Mouse (Mus musculus) ovary, adult 18-20 months (tissue): ENCODE results near the gene Psd.
A peak's percentile ranks its signal among the peaks of the same experiment; 100 is the strongest.

Experiments
- DNase-seq: peaks from one replicate; pipeline ENCODE4 v3.0.0; 2022; ENCODE audit warnings: low spot score, mixed read lengths

The Psd gene

DNA sequence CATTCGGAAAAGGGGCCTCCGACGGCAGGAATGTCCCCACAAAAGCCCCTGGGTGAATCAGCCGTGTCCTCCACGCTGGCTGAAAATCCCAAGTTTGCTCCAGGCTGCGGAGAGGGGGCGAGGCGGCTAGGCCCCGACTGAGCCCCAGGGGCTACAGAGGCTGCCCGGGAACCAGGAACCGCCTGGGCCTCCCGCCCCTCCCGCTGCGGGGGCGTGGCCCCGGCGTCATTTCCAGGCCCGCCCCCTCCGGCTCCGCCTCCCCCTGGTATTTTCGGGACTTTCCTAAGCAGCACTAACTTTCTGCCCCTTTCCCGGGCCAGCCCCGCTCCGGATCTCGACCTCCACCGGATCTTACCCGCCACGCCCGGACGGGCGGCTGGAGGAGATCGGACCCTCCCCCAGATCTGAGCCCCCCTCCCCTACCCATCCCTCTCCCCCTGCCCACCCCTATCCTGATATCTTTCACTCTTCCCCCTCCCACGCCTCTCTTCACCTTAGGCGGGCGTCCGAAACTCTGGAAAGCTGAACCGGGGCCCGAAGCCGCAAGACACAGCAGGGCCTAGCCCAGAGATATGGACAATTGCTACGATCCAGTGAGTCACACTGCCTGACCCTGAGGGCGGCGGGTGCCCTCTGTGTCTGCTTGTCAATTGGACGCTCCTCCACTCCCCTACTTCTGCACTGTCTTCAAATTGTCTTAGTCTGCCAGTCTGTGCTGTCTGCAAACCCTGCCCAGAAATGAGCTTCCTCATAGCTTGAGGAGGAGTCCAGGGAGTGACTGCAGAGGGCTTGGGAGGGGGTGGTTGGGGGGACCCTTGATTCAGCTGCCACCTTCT, 21.3 kb downstream of the Psd start:
- peak; percentile 80 for DNase-seq

DNA sequence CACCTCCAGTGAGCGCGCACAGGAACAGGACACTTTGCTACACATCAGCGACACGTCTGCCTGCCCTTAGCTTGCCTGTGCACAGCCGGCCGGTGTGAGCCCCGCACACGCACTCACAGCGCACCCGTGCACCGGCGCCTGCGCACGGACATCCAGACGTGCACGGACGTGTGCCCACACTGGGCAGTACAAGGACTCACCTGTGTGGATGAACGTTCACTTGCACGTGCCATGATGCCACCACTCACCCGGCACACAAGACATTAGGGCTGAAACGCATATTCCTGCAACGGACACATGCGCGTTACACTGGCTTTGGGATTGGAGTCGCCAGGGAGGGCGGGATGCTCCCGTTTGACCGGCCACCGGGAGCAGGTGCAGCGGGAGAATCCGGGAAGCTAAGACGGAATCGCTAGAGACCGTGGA, 22.0 kb downstream of the Psd start:
- DNase-seq = no peak

DNA sequence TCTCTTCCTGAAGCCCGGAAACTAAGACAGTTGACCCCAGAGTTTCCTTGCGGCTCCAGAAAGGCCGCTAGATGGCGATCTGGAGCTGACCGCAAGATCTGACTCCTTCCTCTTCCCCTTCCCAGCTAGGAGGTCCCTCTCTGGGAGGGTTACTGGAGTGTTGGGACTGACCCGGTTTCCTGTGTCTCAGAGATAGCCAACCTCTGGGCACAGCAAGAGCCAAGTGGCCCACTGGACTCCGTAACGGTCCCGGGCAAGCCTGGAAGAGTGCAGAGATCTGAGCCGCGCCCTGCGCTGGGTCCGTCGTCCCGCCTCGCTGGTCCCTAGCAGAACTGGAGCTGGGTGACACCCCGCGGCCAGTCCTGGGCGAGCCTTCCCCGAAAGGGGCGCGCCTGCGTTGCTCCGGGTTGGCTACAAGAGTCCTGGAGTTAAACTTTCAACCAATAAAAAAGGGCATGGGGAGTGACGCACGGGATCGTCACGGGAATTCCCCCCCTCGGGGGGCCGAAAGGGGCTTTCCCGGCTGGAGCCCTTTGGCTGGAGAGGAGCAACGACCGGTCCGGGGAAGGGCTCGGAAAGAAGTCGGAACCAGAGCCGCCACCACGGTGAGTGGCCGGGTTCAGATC, 22.6 kb downstream of the Psd start, which contains the start of gene Nfkb2:
Gene Nfkb2, plus strand, starts transcription at position 105 of the 626 bp plus-strand sequence.
- DNase-seq = peak; percentile 93

DNA sequence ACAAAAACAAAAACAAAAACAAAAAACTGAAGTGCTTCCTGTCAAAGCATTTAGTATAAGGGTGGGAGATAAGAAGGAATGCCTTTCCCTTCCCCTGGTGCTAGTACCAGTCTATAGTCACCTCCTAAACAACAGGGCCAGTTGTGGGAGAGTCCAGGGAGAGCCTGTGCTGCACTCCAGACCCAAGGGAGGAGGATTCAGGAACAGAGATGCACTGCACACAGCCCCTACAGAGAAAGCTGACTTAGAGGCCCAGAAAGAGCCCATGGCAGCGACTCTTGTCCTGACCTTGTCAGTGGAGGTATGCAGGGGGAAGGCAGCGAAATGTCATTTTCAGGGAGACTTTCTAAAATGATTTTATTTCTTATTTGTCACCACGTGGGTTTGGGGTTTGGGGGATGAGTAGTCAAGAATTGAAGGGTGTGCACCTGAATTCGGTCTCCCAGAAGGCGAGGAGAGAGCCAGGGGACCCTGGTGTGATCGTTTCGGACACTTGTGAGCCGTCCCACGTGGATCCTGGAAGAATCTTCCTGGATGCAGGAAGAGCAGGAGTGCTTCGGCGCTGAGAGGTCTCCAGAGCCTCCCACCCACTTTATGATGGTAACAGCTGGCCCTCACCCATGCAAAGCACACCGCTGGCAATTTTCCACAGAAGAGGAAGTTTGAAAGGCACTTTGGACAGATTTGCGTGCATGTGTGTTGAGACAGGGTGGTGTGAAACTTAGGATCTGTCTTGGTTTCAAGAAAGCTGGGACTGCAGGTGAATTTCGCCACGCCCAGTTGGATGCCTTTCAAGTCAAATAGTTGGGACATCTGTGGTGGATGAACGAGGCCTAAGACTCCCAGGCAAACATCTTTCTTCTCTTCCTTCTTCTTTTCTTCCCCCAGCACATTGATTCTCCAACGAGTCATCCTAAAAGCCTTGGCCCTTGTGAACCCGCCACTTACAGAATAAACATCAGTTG, 23.4 kb downstream of the Psd start:
- DNase-seq = no peak

DNA sequence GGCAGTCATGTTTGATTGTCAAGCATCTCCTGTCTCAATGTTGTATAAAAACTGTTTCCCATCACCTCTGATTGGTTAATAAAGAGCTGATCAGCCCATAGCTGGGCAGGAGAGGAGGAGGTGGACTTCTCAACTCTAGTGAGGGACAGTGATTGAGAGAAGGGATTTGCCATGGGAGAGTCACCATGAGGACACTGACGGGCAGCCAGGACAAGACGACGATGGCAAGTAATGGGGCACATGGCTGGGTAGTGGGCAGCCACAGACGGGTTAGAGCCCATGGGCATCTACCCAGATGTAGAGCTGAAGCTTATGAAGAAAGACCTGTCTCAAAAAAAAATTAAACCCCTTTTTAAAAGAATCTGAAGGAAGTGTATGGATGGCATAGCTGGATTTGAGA, 24.4 kb downstream of the Psd start:
- no peak for DNase-seq

DNA sequence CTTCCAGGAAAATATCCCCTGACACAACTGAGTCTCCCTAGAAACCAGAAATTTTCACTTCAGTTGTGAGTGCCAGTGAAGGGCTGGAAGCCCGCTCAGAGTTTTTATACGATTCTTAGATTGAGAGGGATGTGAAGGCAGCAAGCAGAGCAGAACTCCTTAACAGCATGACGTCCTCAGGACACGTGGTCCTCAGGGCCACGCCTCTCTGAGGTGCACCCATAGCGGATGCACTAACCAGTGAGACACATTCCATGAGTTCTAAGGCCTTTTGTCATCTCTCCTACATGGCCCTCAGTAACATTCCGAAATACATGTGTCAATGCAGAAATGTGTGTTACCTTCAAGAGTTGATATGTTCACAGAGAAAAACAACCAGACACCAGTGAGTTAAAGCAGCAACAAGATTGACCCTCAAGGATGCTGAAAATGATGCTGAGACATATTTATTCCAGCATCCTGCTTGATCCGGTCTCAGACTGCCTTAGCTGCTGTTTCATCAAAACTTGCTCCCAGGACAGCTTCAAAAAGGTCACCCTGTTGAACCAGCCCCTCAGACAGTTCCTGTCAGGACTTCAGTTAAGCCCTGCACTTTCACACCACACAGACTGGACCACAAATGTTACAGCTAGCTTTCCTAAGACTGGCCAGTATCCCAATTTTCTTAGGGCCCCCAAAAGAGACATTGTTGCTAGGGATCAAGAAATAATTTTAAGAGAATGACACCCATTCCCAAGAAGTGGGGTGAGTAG, 26.5 kb downstream of the Psd start:
- DNase-seq = no peak

DNA sequence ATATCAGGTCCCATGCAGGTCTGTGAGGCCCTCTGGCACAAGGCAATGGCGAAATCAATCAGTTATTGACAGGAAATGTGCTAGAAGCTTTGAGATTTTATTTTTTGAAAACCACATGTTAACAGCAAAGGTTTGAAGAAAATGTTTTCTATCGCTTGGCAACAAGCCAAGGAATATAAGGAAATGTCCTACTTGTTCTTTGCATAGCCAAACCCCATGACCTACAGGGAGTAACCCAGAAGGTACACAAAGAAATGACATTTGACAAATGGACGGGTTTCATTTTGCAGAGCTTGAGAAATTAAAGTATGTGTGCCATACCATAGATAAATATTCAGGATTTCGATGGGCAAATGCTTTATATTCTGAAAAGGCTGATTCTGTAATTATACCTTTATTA, 30.0 kb downstream of the Psd start:
- no peak for DNase-seq

DNA sequence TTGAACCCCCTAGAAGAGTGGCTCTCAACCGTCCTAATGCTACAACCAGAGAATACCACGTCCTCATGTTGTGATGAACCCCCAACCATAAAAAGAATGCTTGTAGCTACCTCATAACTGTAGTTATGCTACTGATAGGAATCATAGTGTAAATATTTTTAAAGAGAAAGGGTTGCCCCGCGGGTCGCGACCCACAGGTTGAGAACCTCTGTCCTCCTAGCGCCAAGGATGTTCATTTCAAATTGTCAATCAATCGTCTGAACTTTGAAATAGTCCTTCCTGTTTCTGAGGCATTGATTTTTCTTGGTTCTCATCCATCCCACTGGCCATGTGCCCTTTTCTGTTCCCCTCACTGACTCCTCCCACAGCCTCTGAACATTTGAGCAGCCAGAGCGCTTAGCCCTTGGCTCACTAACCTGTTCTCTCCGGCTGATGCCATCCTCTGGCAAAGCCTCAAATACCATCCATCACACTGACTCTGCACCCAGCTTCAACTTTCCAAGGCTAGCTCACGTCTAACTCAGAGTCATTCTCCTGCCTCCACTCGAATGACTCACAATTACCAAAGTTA, 36.3 kb downstream of the Psd start:
- DNase-seq = no peak

DNA sequence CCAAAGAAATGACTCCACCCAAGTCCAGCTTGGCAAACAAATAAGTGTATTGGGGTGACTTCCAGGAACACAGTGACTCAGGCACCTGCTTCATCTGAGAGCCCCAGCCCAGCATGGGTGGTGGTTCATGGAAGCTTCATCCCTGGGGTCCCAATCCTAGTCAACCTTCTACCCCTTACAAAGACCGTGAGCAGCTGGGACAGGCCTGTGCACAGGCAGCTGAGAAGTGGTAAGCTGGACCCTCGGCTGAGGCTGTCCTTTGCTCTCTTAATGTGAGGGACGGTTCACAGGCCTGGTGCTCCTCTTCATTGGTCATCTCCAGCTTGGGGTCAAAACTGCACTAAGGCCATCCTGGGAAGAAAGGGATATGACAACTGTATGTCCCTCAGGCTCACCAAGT, 39.4 kb downstream of the Psd start:
- no peak for DNase-seq

DNA sequence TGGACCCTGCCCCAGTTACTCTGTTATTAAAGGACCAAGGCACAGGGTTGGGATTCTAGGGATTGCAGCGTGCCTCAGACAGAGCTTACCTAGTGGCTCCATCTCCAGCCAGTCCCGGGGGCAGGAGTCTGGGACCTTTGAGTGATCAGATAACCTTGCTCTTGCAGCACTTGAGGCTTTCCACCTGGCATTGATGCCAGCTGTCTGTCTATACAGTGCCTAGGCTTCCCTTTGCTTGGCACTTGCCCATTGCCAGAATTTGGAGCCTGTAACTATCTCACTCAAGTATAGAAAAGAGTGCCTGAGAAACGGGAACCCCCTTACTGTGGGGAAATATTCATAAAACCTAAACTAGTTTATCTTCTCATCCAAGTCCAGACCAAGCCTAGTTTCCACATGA, 40.0 kb downstream of the Psd start:
- DNase-seq = no peak

DNA sequence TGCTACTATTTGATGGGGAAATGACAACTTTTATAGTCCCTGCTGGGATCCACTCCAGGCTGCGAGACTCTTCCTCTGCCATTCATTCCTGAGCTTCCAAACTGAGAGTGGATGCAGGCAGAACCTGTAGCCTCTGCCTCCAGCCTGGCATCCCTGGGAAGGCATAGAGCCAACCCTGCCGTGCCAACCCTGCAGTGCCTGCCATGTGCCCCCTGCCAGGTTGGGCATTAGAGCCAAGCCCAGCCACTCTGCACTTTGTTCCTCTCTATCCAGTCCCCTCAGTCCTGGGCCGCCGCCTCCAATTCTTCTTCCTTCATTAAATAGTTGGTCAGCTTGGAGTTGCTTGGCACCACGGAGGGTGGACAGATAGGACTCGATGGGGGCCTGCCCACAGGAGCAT, 40.9 kb downstream of the Psd start:
- no peak for DNase-seq

DNA sequence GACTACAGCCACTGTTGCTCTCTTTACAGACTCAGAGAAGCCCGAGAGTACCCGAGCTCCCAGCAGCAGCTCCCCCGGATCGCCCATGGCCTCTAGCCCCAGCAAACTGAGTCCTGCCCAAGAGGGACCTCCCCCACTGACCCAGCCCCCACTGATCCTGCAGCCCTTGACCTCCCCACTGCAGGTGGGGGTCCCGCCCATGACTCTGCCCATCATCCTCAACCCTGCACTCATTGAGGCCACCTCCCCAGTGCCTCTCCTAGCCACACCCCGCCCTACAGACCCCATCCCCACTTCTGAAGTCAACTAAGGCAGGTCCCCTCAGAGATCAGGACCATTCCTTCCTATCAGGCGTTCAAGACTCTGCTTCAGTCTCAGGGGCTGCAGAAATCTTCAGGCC, 41.3 kb downstream of the Psd start:
- no peak for DNase-seq

DNA sequence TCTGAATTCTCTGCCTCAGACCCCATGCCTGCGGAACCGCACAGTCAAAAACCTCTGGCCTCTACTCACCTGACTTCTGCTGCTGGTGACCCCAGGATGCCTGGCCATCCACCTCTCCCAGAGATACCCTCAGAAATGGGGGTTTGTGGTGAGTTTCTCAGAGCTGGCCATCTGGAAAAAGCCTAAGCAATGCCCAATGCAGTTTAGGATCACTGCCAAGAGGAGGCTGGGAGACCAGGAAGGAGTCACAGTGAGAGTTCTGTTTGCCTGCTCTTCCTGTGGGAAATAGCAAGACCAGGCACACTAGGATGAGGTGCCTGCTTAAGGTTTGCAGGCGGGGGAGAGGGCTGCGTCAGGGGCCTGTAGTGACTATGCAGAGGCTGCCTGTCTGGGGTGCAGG, 42.3 kb downstream of the Psd start:
- DNase-seq = no peak

DNA sequence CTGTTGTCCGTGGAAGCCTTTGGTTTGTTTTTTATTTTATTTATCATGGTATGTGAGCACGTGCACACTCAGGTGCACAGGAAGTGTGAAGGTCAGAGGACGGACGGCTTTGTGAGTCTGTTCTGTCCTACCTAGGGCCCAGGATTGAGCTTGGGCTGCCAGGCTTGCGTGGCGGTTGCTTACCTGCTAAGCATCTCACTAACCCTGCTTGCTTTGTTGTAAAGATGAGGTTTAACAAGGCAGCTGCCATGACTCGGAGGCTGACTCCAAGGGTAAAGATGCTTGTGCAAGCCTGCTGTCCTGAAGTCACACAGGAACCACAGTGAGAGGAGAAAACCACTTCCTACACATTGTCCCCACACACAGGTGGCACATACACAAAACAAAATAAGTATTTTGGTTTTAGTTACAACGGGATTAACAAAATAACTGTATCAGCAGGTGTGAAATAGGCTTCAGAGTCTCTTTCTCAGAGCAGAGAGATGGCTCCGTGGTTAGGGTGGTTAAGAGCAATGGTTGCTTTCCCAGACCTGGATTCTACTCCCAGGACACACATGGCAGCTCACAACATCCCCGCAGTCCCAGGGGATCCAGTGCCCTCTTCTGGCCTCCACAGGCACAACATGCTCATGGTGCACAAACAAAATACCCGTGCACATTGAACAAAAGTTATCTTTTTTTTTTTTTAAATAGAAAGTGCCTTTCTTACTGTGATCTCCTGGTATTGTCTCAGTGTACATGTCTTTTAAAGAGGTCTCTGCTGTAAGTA, 44.7 kb downstream of the Psd start:
- DNase-seq = no peak

DNA sequence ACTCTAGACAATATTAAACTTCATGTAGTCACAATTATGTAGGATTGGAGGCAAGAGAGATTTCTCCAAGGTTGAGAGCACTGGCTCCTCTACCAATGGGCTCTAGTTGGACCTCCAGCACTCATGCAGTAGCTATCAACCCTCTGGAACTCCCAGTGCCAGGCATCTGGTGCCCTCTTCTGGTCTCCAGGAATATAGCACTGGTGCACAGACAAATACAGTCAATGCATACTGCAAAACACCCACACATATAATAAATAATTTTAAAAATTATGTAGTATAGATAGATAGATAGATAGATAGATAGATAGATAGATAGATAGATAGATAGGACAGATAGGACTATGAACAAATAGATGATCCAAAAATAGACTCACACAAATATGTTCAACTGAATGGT, 51.6 kb downstream of the Psd start:
- no peak for DNase-seq

DNA sequence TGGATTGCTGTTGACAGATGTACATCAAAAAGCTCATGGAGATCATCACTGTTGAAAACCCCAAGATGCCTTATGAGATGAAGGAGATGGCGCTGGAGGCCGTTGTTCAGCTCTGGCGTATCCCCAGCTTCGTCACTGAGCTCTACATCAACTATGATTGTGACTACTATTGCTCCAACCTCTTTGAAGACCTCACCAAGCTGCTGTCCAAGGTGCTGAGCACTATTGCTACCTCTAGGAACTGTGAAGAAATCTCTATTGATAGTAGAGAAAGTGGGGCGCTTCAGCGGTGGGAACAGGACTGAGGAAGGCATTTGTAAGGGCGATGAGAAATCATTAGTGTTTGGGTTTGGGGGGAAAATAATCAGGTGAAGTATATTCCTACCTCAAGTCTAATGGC, 62.2 kb downstream of the Psd start:
- DNase-seq = no peak
